In genomic region chr2:122610746-122611653, GRCm38 (mm10) we compare ENCODE assay signal across 8 mouse cellular contexts. TPM values are rescaled to one million over a fixed set of nuclear protein-coding genes. Genes with fewer than 3 reads are reported as not detected.
DNase-seq lines count a peak whose midpoint lies in the region; ATAC-seq and TF ChIP-seq lines count a peak whose summit lies in the region.

Gene Gatm (minus strand): TSS chr2:122611303.

- peak within 1 kb of the TSS; percentile 69 for H3K9ac ChIP-seq in forebrain, embryonic 13.5 days
- H3K9ac ChIP-seq in heart, embryonic 16.5 days (ENCODE audit: low read length), result peak within 1 kb of the TSS; percentile 73
- peak within 1 kb of the TSS; percentile 42; the same call in 1 of the 2 replicates for H3K9ac ChIP-seq in liver, embryonic 13.5 days

- H3K27me3 ChIP-seq in forebrain, embryonic 13.5 days, result 0 out of 2 replicates have a peak, but pooled peaks cover 4% of the 10 kb centered on the region
- H3K27me3 ChIP-seq in heart, embryonic 16.5 days (ENCODE audit: control insufficient read depth, insufficient read depth, low read length), result peaks cover 11% of the 10 kb centered on the region
- H3K27me3 ChIP-seq in liver, embryonic 13.5 days, result peaks cover 9% of the 10 kb centered on the region
- H3K27me3 ChIP-seq in myocyte (ENCODE audit: control insufficient read depth, insufficient read depth, insufficient read length), result no peaks in the 10 kb centered on the region

- peak; percentile 62 for ATAC-seq in CD4-positive, CD25-positive, alpha-beta regulatory T cell, adult 4 months
- ATAC-seq in forebrain, embryonic 13.5 days, result peak; percentile 98
- peak; percentile 78; the same call in 1 of the 2 replicates for ATAC-seq in heart, embryonic 16.5 days (replicated peaks; ENCODE audit: extremely low read depth, insufficient read depth, low FRiP score)
- peak; percentile 93 for ATAC-seq in liver, embryonic 13.5 days (ENCODE audit: low read depth)

- peak; percentile 77 for DNase-seq in cerebellum, adult 11 months
- DNase-seq in kidney, postnatal 14 days, result peak; percentile 86
- DNase-seq in liver, embryonic 13.5 days, result peak; percentile 48
- DNase-seq in spleen, postnatal 4 days (ENCODE audit: low spot score in 2 of 2), result peak; percentile 68 to 83

- peak within 1 kb of the TSS; percentile 8 for H3ac ChIP-seq in myocyte (ENCODE audit: control insufficient read depth, insufficient read length)

- H3K79me2 ChIP-seq in myocyte (ENCODE audit: control insufficient read depth, insufficient read depth), result peaks cover 8% of the 10 kb centered on the region

- H3K9me3 ChIP-seq in forebrain, embryonic 13.5 days (replicated peaks), result no peaks in the 10 kb centered on the region
- H3K9me3 ChIP-seq in heart, embryonic 16.5 days (replicated peaks; ENCODE audit: control insufficient read depth, low read length), result peaks cover 2% of the 10 kb centered on the region; the same call in 1 of the 2 replicates
- no peaks in the 10 kb centered on the region for H3K9me3 ChIP-seq in liver, embryonic 13.5 days (replicated peaks)

- H3K36me3 ChIP-seq in forebrain, embryonic 13.5 days (ENCODE audit: poor library complexity, severe bottlenecking), result no peaks in the 10 kb centered on the region
- no peaks in the 10 kb centered on the region for H3K36me3 ChIP-seq in heart, embryonic 16.5 days (ENCODE audit: control insufficient read depth, insufficient read depth)
- H3K36me3 ChIP-seq in liver, embryonic 13.5 days, result no peaks in the 10 kb centered on the region
- H3K36me3 ChIP-seq in myocyte (ENCODE audit: control insufficient read depth, insufficient read depth), result peaks cover 7% of the 10 kb centered on the region

- peak within 1 kb of the TSS; percentile 72 for H3K4me2 ChIP-seq in forebrain, embryonic 13.5 days
- H3K4me2 ChIP-seq in heart, embryonic 16.5 days (ENCODE audit: low read depth, low read length), result peak within 1 kb of the TSS; percentile 98
- peak within 1 kb of the TSS; percentile 63 for H3K4me2 ChIP-seq in liver, embryonic 13.5 days
- peak within 1 kb of the TSS; percentile 76 for H3K4me2 ChIP-seq in myocyte (ENCODE audit: low read depth)

- under 1% methylated on average over 44 of the region's 48 CpGs for WGBS in forebrain, embryonic 13.5 days
- 3% methylated on average over 48 of the region's 48 CpGs for WGBS in heart, embryonic 16.5 days
- WGBS in liver, embryonic 13.5 days (ENCODE audit: insufficient replicate concordance), result 4% methylated on average over 48 of the region's 48 CpGs

- no peak within 1 kb of the TSS for H3K27ac ChIP-seq in forebrain, embryonic 13.5 days
- no peak within 1 kb of the TSS for H3K27ac ChIP-seq in heart, embryonic 16.5 days (ENCODE audit: low read length)
- H3K27ac ChIP-seq in liver, embryonic 13.5 days, result no peak within 1 kb of the TSS; the same call in 1 of the 2 replicates

- H3K4me1 ChIP-seq in forebrain, embryonic 13.5 days, result peaks cover 3% of the 10 kb centered on the region; the same call in 1 of the 2 replicates
- H3K4me1 ChIP-seq in heart, embryonic 16.5 days (ENCODE audit: control insufficient read depth, insufficient read depth, low read length), result peaks cover 10% of the 10 kb centered on the region; the same call in 1 of the 2 replicates
- peaks cover 7% of the 10 kb centered on the region for H3K4me1 ChIP-seq in liver, embryonic 13.5 days (replicated peaks)

- H3K4me3 ChIP-seq in forebrain, embryonic 13.5 days, result peak within 1 kb of the TSS; percentile 49
- peak within 1 kb of the TSS; percentile 64 for H3K4me3 ChIP-seq in heart, embryonic 16.5 days (ENCODE audit: low read length)
- peak within 1 kb of the TSS; percentile 52 for H3K4me3 ChIP-seq in liver, embryonic 13.5 days (replicated peaks)
- peak within 1 kb of the TSS; percentile 29 for H3K4me3 ChIP-seq in myocyte

- peak; percentile 91 for TF ChIP-seq POLR2A in myocyte (IDR thresholded peaks at IDR 0.05; ENCODE audit: insufficient read length, low read depth)

TF ChIP-seq in myocyte, 11 proteins besides CTCF, POLR2A, EP300 and RAD21:
- TF ChIP-seq MYOG (IDR thresholded peaks at IDR 0.05; ENCODE audit: control insufficient read depth in 1 of 3, insufficient read depth in 1 of 3, insufficient read length in 2 of 3, low read depth in 2 of 3) (peak; percentile 80 to 96 (median 94)), MAX (IDR thresholded peaks at IDR 0.05; ENCODE audit: low read depth) (no peak), E2F4 (IDR thresholded peaks at IDR 0.05; ENCODE audit: insufficient read depth) (peak; percentile 33), MYOD1 (IDR thresholded peaks at IDR 0.05; ENCODE audit: control insufficient read depth in 1 of 3, insufficient read length in 2 of 3, low read depth in 2 of 3) (peak; percentile 97 to 99 (median 98)), USF1 (IDR thresholded peaks at IDR 0.05; ENCODE audit: low read depth) (no peak), TCF3 (IDR thresholded peaks at IDR 0.05; ENCODE audit: insufficient read length, low read depth) (peak; percentile 84), REST (IDR thresholded peaks at IDR 0.05; ENCODE audit: insufficient read depth, insufficient read length) (no peak), TCF12 (IDR thresholded peaks at IDR 0.05; ENCODE audit: insufficient read depth, poor library complexity, severe bottlenecking) (peak; percentile 96), CEBPB (IDR thresholded peaks at IDR 0.05; ENCODE audit: insufficient read depth, poor library complexity, severe bottlenecking) (no peak), SRF (IDR thresholded peaks at IDR 0.05; ENCODE audit: control insufficient read depth, insufficient read length, low read depth) (no peak), POLR2AphosphoS2 (IDR thresholded peaks at IDR 0.05; ENCODE audit: insufficient read length, low read depth) (peak; percentile 87)

RNA-seq across cellular contexts. Expression of gene Gatm, which starts in this region (rescaled TPM):
- polyA plus RNA-seq in CD4-positive, CD25-positive, alpha-beta regulatory T cell, adult 4 months (2017; shearing (Covaris generic)), result 1 to 10 TPM in 1 of 2 experiments, under 1 TPM in 1; 0.62 to 1.3 TPM
- polyA plus RNA-seq in forebrain, embryonic 13.5 days (2015; fragmentation: Nextera tagmentation; extraction: Ambion mirVana), result 16.2 and 17.3 TPM in 2 replicates
- 8.3 and 10.5 TPM in 2 replicates for polyA plus RNA-seq in heart, embryonic 16.5 days (2015; fragmentation: Nextera tagmentation; extraction: Ambion mirVana)
- 24.5 and 30.1 TPM in 2 replicates for polyA plus RNA-seq in liver, embryonic 13.5 days (2015; fragmentation: Nextera tagmentation; extraction: Ambion mirVana)
- polyA plus RNA-seq in myocyte (2012; fragmentation: generic; extraction: Trizol), result 65.2 TPM
